Mouse (Mus musculus) small intestine, adult 2 months (tissue): ENCODE results near the gene Aldh3b1. TPM values are rescaled to one million over a fixed set of nuclear protein-coding genes. Genes with fewer than 3 reads are reported as not detected.

Experiments used
- H3K27ac ChIP-seq: fragments of 200-500 bp; 2 replicates; pipeline ENCODE4 v1.5.1; 2012; ENCODE audit warnings: low read depth, low read length, control low read depth, inconsistent platforms; ENCODE audit not compliant: insufficient read depth
- H3K27me3 ChIP-seq: fragments of 200-500 bp; 2 replicates; pipeline ENCODE4 v1.6.1; 2012; ENCODE audit warnings: mild to moderate bottlenecking, moderate library complexity, low read length, inconsistent platforms; ENCODE audit not compliant: control insufficient read depth, insufficient read depth
- H3K36me3 ChIP-seq: fragments of 200-500 bp; 2 replicates; pipeline ENCODE4 v1.6.1; 2012; ENCODE audit warnings: mild to moderate bottlenecking, low read length, control low read depth, inconsistent platforms; ENCODE audit not compliant: control insufficient read depth, insufficient read depth
- H3K4me1 ChIP-seq: fragments of 200-500 bp; 2 replicates; pipeline ENCODE4 v1.6.1; 2012; ENCODE audit warnings: low read length, inconsistent platforms, mixed read lengths; ENCODE audit not compliant: control insufficient read depth, insufficient read depth, insufficient read length
- H3K4me3 ChIP-seq: fragments of 200-500 bp; 2 replicates; pipeline ENCODE4 v1.5.1; 2012; ENCODE audit warnings: low read depth, mild to moderate bottlenecking, control low read depth, inconsistent platforms, low read length, moderate library complexity
- CTCF ChIP-seq: fragments of 200-500 bp; IDR thresholded peaks from 2 replicates; pipeline ENCODE4 v1.5.1; 2012; ENCODE audit warnings: low read depth, mild to moderate bottlenecking, control low read depth, inconsistent platforms, low read length, moderate library complexity, mixed read lengths; ENCODE audit not compliant: insufficient replicate concordance, insufficient read length; ENCODE audit errors: extremely low read depth
- POLR2A ChIP-seq: fragments of 200-500 bp; IDR thresholded peaks from 2 replicates; pipeline ENCODE4 v1.6.1; 2012; ENCODE audit warnings: low read depth, mild to moderate bottlenecking, control low read depth, inconsistent platforms, low read length, moderate library complexity
- WGBS: fragments of 180-500 bp; shearing (Covaris S2); methylation state at CpG from one replicate; pipeline ENCODE4 v1.1.7; 2018; 5-methylcytosine and 5-hydroxymethylcytosine counted together
- polyA plus RNA-seq: library from polyadenylated mRNA; depleted of rRNA; stranded (reverse); fragments of >200 nt; gene quantifications from 2 replicates; pipeline ENCODE4 v1.2.3, GENCODE M21; 2012

Gene Aldh3b1
- polyA plus RNA-seq, 1 experiment, result 43.0 TPM

GRCm38 (mm10) chr19:3945872-3946564 is 16.4 kb upstream of the Aldh3b1 start:
- Histone ChIP-seq H3K4me3 (no peak overlapping the region), H3K4me1 (peaks cover 12% of the 10 kb centered on the region), H3K27me3 (no peaks in the 10 kb centered on the region), H3K36me3 (peaks cover 22% of the 10 kb centered on the region), H3K27ac (no peak overlapping the region)
- WGBS, result 38% methylated on average over 10 of the region's 10 CpGs
- TF ChIP-seq CTCF (no peak), POLR2A (no peak)

- Histone ChIP-seq H3K4me3 (peak overlapping the region; percentile 25; the same call in 1 of the 2 replicates), H3K27ac (no peak overlapping the region), H3K4me1 (peaks cover 12% of the 10 kb centered on the region), H3K27me3 (no peaks in the 10 kb centered on the region), H3K36me3 (peaks cover 12% of the 10 kb centered on the region)
- WGBS, result 15% methylated on average over 27 of the region's 27 CpGs
- TF ChIP-seq POLR2A (peak; percentile 16; the same call in 1 of the 2 replicates), CTCF (no peak)
Observed at GRCm38 (mm10) chr19:3942986-3943735, 13.6 kb upstream of the Aldh3b1 start.

- Histone ChIP-seq H3K4me1 (peaks cover 12% of the 10 kb centered on the region), H3K27ac (no peak overlapping the region), H3K27me3 (no peaks in the 10 kb centered on the region), H3K36me3 (peaks cover 10% of the 10 kb centered on the region), H3K4me3 (no peak overlapping the region)
- 84% methylated on average over 7 of the region's 7 CpGs for WGBS
- TF ChIP-seq CTCF, result no peak
- TF ChIP-seq POLR2A, result no peak
Observed at GRCm38 (mm10) chr19:3942315-3942714, 12.7 kb upstream of the Aldh3b1 start.

GRCm38 (mm10) chr19:3935896-3936850 is 6.6 kb upstream of the Aldh3b1 start:
- peak overlapping the region; percentile 74 for H3K4me3 ChIP-seq
- no peak for TF ChIP-seq CTCF
- peak; percentile 45 for TF ChIP-seq POLR2A
- H3K36me3 ChIP-seq, result 0 out of 2 replicates have a peak, but pooled peaks cover 2% of the 10 kb centered on the region
- H3K4me1 ChIP-seq, result peaks cover 5% of the 10 kb centered on the region; the same call in 1 of the 2 replicates
- H3K27me3 ChIP-seq, result no peaks in the 10 kb centered on the region
- 4% methylated on average over 22 of the region's 22 CpGs for WGBS
- peak overlapping the region; percentile 89 for H3K27ac ChIP-seq

DNA sequence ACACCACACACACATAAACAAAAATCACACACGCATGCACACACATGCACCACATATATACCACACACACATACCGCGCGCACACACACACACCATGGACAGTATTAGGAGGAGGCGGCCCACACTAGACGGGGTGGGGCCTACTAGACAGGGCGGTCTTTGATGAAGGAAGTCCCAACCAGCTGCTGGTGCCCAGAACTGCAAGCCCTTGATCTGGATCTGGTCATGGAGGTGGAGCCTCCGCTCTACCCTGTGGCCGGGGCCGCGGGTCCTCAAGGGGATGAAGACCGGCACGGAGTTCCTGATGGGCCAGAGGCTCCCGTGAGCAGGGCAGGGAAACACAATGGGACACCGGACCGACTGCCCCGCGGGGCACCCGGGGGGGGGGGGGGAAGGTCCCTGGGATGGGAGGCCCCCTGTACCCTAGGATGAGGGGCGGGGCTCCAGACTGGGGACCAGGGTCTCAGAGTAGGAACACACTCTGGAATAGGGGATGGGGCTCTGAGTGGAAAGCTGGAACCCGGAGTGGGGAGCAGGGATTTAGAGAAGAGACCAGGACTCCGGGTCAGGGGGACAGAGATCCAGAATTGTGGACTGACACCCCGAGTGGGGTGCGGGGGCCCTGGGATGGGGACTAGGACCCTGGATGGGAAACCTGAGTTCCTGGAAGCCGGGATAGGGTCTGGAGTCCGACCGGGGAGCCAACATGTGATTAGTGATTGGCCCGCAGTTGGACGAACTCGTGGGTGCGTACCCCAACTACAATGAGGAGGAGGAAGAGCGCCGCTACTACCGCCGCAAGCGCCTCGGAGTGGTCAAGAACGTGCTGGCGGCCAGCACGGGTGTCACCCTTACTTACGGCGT is 5.7 kb upstream of the Aldh3b1 start, which contains the start of gene Unc93b1:
TSS of gene Unc93b1 (plus strand) at position 155 of the 864 bp plus-strand sequence.
- peak; percentile 83 for TF ChIP-seq POLR2A
- no peak for TF ChIP-seq CTCF
- H3K27ac ChIP-seq, result peak within 1 kb of the TSS; percentile 89

GRCm38 (mm10) chr19:3931716-3932115 is 2.1 kb upstream of the Aldh3b1 start:
- Histone ChIP-seq H3K36me3 (0 out of 2 replicates have a peak, but pooled peaks cover under 1% of the 10 kb centered on the region), H3K4me1 (peaks cover 30% of the 10 kb centered on the region), H3K4me3 (no peak overlapping the region), H3K27me3 (no peaks in the 10 kb centered on the region), H3K27ac (no peak overlapping the region)
- TF ChIP-seq CTCF (no peak), POLR2A (no peak)
- WGBS, result 91% methylated on average over 9 of the region's 9 CpGs

More for the DNA sequence above, 5.7 kb upstream of the Aldh3b1 start, which contains the start of gene Unc93b1:
- Histone ChIP-seq H3K27me3 (no peaks in the 10 kb centered on the region), H3K36me3 (0 out of 2 replicates have a peak, but pooled peaks cover 2% of the 10 kb centered on the region), H3K4me3 (peak within 1 kb of the TSS; percentile 74), H3K4me1 (peaks cover 11% of the 10 kb centered on the region)
- 3% methylated on average over 42 of the region's 42 CpGs for WGBS
